Mouse (Mus musculus) c-Kit-negative CD71-positive TER-119-positive erythroid progenitor cells, embryonic 14.5 days (primary cell): ENCODE results near the gene Tmem273.

Experiments used
- DNase-seq: peaks from one replicate; pipeline ENCODE4 v3.0.0-alpha.2; 2013; ENCODE audit warnings: low read depth, low spot score

Gene Tmem273

GRCm38 (mm10) chr14:32859831-32860569 is 74.2 kb downstream of the Tmem273 start:
- DNase-seq: no peak

GRCm38 (mm10) chr14:32861149-32861581 is 75.4 kb downstream of the Tmem273 start:
- DNase-seq: no peak

- no peak for DNase-seq
Observed at GRCm38 (mm10) chr14:32861656-32862055, 75.9 kb downstream of the Tmem273 start.

- no peak for DNase-seq
Observed at GRCm38 (mm10) chr14:32865331-32865730, 79.6 kb downstream of the Tmem273 start.
